Mouse (Mus musculus) spleen, adult 2 months (tissue): ENCODE measurements around the gene Spock2. TPM values are rescaled to one million over a fixed set of nuclear protein-coding genes. Genes with fewer than 3 reads are reported as not detected.

ENCODE experiments used
- polyA plus RNA-seq: library from polyadenylated mRNA; depleted of rRNA; stranded (reverse); fragments of >200 nt; gene quantifications from 2 replicates; pipeline ENCODE4 v1.2.3, GENCODE M21; 2012; rRNA removed

Gene Spock2
- polyA plus RNA-seq, 1 experiment, result 2.4 TPM

Other genes starting within 250 kb of the Spock2 start
- 29.9 and 32.4 TPM in 2 replicates for gene Dnajb12, start 226.7 kb upstream of the Spock2 start, polyA plus RNA-seq
- 152 and 168 TPM in 2 replicates for gene Ddit4, start 154.4 kb upstream of the Spock2 start, polyA plus RNA-seq
- 11.9 and 12.0 TPM in 2 replicates for gene Ascc1, start 103.4 kb upstream of the Spock2 start, polyA plus RNA-seq
- gene Anapc16, start 103.1 kb upstream of the Spock2 start, polyA plus RNA-seq, result 55.4 and 62.1 TPM in 2 replicates
- 89.3 and 105 TPM in 2 replicates for gene Chst3, start 113.0 kb downstream of the Spock2 start, polyA plus RNA-seq
- gene Psap, start 171.4 kb downstream of the Spock2 start, polyA plus RNA-seq, result 1,338 and 1,442 TPM in 2 replicates
- gene Vsir, start 240.6 kb downstream of the Spock2 start, polyA plus RNA-seq, result 155 TPM in 2 replicates